Mouse (Mus musculus) bone marrow macrophage, adult 2 months (primary cell): Measurements from ENCODE around the gene Col11a2. TPM values are rescaled to one million over a fixed set of nuclear protein-coding genes. Genes with fewer than 3 reads are reported as not detected.

Source experiments
- H3K27ac ChIP-seq: 2 replicates; pipeline ENCODE4 v1.5.1; 2012; ENCODE audit warnings: low read depth, low read length; ENCODE audit not compliant: insufficient read depth
- H3K4me1 ChIP-seq: 2 replicates; pipeline ENCODE4 v1.6.1; 2012; ENCODE audit warnings: low read length; ENCODE audit not compliant: control insufficient read depth, insufficient read depth
- H3K4me3 ChIP-seq: 2 replicates; pipeline ENCODE4 v1.5.1; 2012; ENCODE audit warnings: mild to moderate bottlenecking, low read length, moderate library complexity; ENCODE audit not compliant: insufficient read depth
- CTCF ChIP-seq: IDR thresholded peaks from 2 replicates; pipeline ENCODE4 v1.5.1; 2012; ENCODE audit warnings: low read depth, mild to moderate bottlenecking, low read length, moderate library complexity
- POLR2A ChIP-seq: IDR thresholded peaks from 2 replicates; pipeline ENCODE4 v1.6.1; 2012; ENCODE audit warnings: mild to moderate bottlenecking, low read depth, low read length, borderline replicate concordance
- polyA plus RNA-seq: library from polyadenylated mRNA; stranded (reverse); fragments of >200 nt; gene quantifications from 2 replicates; pipeline ENCODE4 v1.2.4, GENCODE M21; 2012; ENCODE audit not compliant: missing spikeins, insufficient read depth, insufficient read length

The Col11a2 gene
- polyA plus RNA-seq, 1 experiment = 0.51 TPM

GRCm38 (mm10) chr17:34087386-34087785 lies 48.1 kb downstream of the Col11a2 start:
- no peak for TF ChIP-seq CTCF
- TF ChIP-seq POLR2A = no peak
- Histone ChIP-seq H3K4me3 (no peak overlapping the region), H3K27ac (no peak overlapping the region), H3K4me1 (peaks cover 12% of the 10 kb centered on the region)

GRCm38 (mm10) chr17:34088124-34088523 lies 48.9 kb downstream of the Col11a2 start:
- Histone ChIP-seq H3K4me1 (peaks cover 18% of the 10 kb centered on the region), H3K4me3 (no peak overlapping the region), H3K27ac (no peak overlapping the region)
- TF ChIP-seq CTCF = no peak
- TF ChIP-seq POLR2A = no peak

GRCm38 (mm10) chr17:34090923-34091322 lies 51.7 kb downstream of the Col11a2 start:
- TF ChIP-seq CTCF (peak; percentile 59; the same call in 1 of the 2 replicates), POLR2A (no peak)
- H3K4me3 ChIP-seq = no peak overlapping the region
- no peak overlapping the region for H3K27ac ChIP-seq
- peaks cover 19% of the 10 kb centered on the region for H3K4me1 ChIP-seq

GRCm38 (mm10) chr17:34092197-34092875 lies 53.1 kb downstream of the Col11a2 start, which contains the start of gene H2-Oa:
Gene H2-Oa, plus strand, starts transcription at chr17:34092340.
- peak within 1 kb of the TSS; percentile 10; the same call in 1 of the 2 replicates for H3K4me3 ChIP-seq
- no peak for TF ChIP-seq CTCF
- no peak for TF ChIP-seq POLR2A
- peaks cover 26% of the 10 kb centered on the region for H3K4me1 ChIP-seq
- H3K27ac ChIP-seq = peak within 1 kb of the TSS; percentile 70

GRCm38 (mm10) chr17:34093199-34093874 lies 54.1 kb downstream of the Col11a2 start:
- Histone ChIP-seq H3K4me1 (peaks cover 26% of the 10 kb centered on the region), H3K4me3 (no peak overlapping the region), H3K27ac (peak overlapping the region; percentile 70)
- TF ChIP-seq POLR2A (no peak), CTCF (no peak)

GRCm38 (mm10) chr17:34094283-34095035 lies 55.2 kb downstream of the Col11a2 start:
- Histone ChIP-seq H3K4me1 (peaks cover 23% of the 10 kb centered on the region), H3K4me3 (no peak overlapping the region), H3K27ac (no peak overlapping the region)
- TF ChIP-seq POLR2A = no peak
- no peak for TF ChIP-seq CTCF

GRCm38 (mm10) chr17:34096497-34097010 lies 57.3 kb downstream of the Col11a2 start:
- H3K27ac ChIP-seq = no peak overlapping the region
- TF ChIP-seq CTCF = no peak
- H3K4me1 ChIP-seq = peaks cover 28% of the 10 kb centered on the region
- no peak overlapping the region for H3K4me3 ChIP-seq

- H3K27ac ChIP-seq = no peak overlapping the region
- peaks cover 26% of the 10 kb centered on the region for H3K4me1 ChIP-seq
- no peak for TF ChIP-seq CTCF
- no peak for TF ChIP-seq POLR2A
- no peak overlapping the region for H3K4me3 ChIP-seq
Measured at GRCm38 (mm10) chr17:34097272-34097671, 58.0 kb downstream of the Col11a2 start.

GRCm38 (mm10) chr17:34098709-34099479 lies 59.7 kb downstream of the Col11a2 start:
- Histone ChIP-seq H3K4me1 (peaks cover 28% of the 10 kb centered on the region), H3K4me3 (no peak overlapping the region), H3K27ac (no peak overlapping the region)
- no peak for TF ChIP-seq CTCF
- no peak for TF ChIP-seq POLR2A
